Mouse (Mus musculus): ENCODE results near the gene Pcolce2. TPM values are rescaled to one million over a fixed set of nuclear protein-coding genes. Genes with fewer than 3 reads are reported as not detected.
"Not testable (repeated sequence)": the region's sequence is repeated elsewhere in the genome, so short reads cannot be mapped to it uniquely, and the experiment has no call there.

Pcolce2 gene
- 1 to 10 TPM; 2.6 to 8.6 TPM for total RNA-seq (2021)
- long read RNA-seq, experiment 1, full-length matches to known transcripts, result 7 of 7 reads
- long read RNA-seq, experiment 1, partial matches to known transcripts, result 0 of 7 reads
- long read RNA-seq, experiment 1, other reads (novel, unspliced or antisense), result 0 of 7 reads
- long read RNA-seq, experiment 2, full-length matches to known transcripts, result 6 of 7 reads
- long read RNA-seq, experiment 2, partial matches to known transcripts, result 0 of 7 reads
- long read RNA-seq, experiment 2, other reads (novel, unspliced or antisense), result 1 of 7 reads

DNA sequence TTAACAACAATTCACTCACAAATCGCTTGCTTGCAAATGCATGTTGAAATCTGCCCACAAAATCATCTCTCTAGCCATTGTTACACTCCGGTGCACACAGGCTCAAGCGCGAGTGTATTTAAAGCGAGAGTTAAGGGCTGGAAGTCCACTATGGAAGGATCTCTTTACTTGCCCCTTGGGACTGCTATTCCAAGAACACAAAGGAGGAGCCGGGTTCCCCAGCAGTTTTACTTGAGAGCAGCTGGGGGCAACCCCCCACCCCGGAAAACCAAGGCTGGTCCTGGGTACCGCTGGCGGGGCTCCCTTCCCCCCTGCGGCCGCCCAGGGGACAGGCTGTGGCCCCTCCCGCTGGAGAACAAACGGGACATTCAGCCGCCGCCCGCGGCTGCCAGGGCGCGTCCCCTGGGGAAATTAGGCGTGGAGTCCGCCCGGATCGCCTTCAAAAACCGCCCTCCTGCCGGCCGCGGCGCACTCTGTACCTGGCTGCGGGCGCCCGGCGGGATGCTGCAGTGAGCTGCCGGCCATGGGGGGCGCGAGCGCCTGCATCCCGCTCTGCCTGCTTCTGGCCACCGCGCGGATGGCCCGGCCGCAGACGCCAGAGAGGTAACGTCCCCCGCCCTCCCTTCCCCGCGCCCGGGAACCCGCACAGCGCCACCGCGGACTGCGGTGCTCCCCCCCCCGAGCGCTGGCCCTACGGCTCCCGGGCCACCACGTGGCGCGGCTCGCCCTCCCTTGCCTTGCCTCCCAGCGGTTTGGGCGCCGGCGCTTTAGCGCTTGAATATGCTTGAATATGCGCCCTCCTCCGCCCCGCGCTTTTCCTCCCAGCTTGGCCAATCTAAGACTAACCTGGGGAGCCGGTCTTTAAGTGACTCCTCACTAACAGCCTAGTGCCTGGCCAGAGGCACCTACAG is at the start of gene Pcolce2:
TSS of gene Pcolce2 (plus strand) at position 331 of the 911 bp plus-strand sequence.
- peak; percentile 3 to 31 for DNase-seq (ENCODE audit: low spot score in 2 of 2)

- DNase-seq (ENCODE audit: low spot score in 2 of 2), result no peak
Observed at GRCm38 (mm10) chr9:95588070-95588469, 49.3 kb upstream of the Pcolce2 start.

DNA sequence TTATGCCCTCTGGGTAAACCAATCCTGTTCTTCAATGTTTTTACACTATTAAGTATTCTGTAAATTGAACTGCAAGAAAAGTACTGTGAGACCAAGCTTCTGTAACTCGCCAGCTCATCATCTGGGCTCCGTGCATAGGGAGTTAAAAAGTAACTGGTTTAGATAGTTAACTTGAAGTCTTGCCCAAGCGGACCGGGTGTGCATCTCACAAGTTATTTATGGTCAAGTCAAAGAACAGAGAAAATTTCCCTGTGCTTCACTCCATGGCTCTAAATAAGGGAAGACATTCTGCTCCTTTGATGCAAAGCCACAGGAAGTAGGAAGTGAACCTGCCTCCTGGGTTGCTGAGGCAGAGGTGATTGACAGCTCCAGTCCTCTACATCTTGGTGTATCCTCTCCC is 43.1 kb upstream of the Pcolce2 start:
- DNase-seq (ENCODE audit: low spot score in 2 of 2), result no peak

DNA sequence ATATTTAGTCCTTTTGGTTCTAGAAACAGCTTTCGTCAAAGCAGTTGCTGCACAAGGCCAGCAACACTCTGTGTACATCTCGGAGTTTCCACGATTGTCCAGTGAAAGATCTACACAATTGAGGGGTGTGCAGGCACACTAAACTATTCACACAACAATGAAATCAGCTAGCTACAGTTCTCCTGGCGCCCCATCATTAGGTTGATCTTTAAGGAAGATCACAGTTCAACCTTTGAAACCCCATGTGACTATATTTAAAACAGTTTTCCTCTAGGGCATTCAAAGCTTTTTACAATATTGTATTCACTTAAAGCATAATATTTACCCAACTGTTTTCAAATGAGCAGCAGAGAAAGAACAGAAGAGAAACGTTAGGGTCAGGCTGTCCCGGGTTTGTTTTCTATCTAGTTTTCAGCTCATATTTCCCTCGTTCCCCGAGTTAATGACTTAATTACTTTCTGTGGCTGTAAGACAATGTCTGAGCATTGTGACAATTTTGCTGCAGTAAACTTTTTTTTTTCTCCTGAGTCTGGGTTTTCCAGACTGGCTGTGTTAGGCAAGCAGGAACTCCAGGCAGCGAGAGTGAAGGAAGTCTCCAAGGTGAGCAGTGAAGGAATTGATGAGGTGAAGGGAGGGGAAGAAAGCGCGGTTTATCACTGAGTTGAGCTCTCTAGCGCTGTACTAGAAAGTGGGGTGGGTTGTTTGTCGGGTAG is 39.8 kb upstream of the Pcolce2 start:
- no peak for DNase-seq (ENCODE audit: low spot score in 2 of 2)

- no peak for DNase-seq (ENCODE audit: low spot score in 2 of 2)
Observed at GRCm38 (mm10) chr9:95598179-95598721, 39.2 kb upstream of the Pcolce2 start.

GRCm38 (mm10) chr9:95599399-95599798 is 38.0 kb upstream of the Pcolce2 start:
- DNase-seq (ENCODE audit: low spot score in 2 of 2), result no peak

DNA sequence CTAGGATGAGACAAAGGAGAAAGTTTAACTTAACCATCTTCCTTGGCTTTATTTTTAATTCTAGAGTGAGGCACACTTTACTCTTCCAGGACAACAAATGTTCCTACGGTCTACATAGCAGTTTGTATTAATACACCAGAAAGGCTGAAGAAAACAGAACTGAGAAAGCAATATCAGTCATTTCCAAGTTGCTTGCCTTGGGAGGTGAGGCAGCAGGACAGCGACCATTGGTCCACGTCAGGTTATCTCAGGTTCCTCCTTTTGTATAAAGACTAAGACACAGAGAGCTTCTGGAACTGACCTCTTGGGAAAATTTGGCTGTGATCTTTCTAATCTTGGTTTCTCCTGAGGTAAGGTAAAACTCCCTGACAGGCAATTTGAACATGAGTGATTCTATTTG is 34.6 kb upstream of the Pcolce2 start:
- DNase-seq (ENCODE audit: low spot score in 2 of 2), result no peak

DNA sequence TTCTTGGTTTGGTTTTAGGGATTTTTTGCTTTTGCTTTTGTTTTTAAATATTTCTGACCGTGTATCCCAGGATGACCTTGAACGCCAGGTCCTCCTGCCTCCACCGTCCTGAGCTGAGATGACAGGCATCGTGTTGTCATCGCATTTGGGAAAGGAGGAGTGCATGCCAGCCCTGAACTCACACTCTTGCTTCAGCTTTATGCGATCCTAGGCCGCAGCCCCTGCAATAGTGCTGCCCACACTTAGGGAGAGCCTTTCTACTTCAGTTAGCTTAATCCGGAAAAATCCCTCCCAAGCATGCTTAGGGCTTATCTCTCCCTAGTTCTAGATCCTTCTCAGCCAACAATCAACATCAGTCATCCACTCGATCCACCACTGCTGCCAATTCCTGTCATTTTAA is 34.1 kb upstream of the Pcolce2 start:
- DNase-seq (ENCODE audit: low spot score in 2 of 2), result no peak

DNA sequence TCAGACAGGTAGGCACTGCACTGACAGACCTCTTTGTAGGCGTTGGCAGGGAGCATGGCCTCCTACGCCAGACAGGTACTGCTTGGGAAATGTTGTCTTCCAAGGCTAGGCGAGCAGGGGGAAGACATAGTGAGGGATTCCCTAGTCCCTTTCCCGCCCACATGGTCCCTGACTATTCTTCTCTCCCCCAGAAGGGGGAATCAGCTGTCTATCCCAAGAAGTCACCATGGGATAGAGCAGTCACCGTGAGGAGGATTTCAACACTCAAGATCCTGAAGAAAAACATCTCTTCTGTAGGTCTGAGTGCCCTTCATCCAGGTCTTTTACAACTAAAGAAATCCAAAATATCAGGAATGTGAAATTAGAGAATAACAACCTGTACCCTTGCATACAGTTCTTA is 30.2 kb upstream of the Pcolce2 start:
- no peak for DNase-seq (ENCODE audit: low spot score in 2 of 2)

DNA sequence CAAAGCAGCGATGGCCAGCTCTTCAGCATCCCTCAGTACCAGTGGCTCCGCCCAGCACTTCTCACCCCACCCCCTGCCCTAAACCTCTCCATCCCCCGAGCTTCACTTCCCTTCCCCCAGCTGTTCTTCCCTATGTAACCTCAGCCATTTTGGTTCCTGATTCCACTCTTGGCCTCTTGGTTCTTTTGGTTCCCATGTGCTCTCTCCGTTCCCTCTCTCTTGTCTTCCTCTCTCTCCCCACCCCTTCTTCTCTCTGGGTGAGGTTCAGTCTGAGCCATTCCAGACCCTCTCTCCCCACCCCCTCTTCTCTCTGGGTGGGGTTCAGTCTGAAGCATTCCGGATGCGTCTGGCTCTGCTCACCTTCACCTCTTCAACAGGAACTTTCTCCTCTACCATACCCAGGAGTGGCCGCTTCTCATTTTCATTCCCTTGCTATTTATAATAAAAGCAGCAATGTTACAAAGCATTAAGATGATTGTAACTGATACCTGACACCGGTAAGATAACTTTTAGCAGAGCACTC is 25.1 kb upstream of the Pcolce2 start:
- DNase-seq (ENCODE audit: low spot score in 2 of 2), result no peak

DNA sequence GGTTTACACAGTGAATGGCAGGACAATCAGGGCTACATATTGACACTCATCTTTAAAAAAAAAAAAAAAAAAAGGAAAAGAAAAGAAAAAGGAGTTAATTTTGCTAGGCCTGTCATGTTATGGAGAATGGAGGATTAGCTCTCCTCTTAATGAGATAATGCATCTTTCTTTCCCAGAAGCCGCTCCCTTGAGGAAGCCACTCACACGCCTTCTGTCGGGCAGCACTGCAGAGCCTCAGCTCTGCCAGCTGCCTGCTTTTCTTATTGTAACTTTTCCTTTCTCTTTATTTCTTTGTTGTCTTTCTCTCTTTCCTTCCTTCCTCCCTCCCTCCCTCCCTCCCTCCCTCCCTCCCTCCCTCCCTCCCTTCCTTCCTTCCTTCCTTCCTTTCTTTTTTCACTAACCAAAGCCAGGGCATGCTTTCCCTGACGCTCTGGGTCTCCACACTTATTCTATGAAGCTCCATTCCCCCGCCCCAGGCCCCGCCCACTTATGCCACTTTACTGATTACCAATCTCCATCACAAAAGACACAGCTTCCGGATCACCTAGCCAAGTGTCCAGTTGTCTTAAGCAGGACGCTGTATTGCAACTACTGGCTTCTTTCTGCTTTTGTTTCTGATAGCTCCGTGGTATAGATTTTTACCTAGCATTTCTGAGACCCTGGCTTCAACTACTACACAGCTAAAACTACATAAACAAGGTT is 23.8 kb upstream of the Pcolce2 start:
- DNase-seq (ENCODE audit: low spot score in 2 of 2), result no peak

DNA sequence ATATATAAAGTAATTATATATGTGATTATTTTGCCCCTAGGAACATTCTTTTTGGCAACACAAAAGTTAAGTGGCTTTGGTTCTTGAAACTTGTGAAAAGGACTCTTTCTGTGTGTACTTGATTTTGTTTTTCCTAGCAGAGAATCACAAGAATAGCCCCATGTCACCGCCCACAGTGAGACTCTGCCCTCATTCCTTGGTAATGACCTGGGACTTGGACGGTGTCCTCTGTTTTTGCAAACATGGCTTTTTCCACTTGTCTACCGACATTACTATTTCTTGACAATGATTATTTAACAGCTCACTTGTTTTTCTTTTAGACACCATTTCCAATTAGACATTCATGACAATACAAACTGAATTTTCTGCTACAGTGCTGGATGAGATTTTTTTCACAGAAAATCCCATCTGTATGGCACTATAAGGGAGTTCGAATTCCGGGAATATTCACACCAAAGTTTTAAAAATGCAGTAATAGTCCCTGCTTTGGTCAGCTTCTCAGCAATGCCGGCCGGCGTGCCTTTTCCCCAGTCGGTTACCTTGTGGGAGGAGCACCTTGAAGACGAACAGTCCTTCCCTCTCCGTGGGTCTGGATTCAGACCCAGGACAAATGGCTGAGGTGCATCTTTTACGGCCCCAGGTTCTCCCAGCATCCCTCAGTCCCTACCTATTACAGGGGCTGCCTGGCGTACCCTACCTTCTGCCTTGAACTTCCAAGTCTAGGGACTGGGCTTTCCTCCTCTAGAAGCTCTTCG is 22.4 kb upstream of the Pcolce2 start:
- no peak for DNase-seq (ENCODE audit: low spot score in 2 of 2)

GRCm38 (mm10) chr9:95615961-95616360 is 21.4 kb upstream of the Pcolce2 start:
- DNase-seq (ENCODE audit: low spot score in 2 of 2), result no peak

DNA sequence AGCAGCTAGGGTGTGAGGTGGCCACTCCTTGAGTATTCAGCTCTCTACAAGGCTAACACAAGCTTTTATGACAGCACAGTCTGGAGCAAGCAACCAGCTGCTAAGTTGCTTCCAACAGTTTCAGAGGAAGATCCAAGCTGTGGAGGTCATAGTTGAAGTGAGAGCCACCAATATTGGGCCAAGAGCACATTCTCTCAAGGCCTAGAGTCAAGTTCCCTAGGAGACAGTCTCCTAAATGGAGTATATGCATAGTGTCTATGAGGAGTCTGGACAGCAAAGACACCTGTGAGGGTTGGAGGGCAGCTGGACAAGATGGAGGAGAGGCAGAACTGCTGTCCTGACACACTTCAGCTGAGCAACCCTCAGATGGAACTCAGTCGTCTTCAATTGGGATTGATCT is 18.8 kb upstream of the Pcolce2 start:
- DNase-seq (ENCODE audit: low spot score in 2 of 2), result no peak

DNA sequence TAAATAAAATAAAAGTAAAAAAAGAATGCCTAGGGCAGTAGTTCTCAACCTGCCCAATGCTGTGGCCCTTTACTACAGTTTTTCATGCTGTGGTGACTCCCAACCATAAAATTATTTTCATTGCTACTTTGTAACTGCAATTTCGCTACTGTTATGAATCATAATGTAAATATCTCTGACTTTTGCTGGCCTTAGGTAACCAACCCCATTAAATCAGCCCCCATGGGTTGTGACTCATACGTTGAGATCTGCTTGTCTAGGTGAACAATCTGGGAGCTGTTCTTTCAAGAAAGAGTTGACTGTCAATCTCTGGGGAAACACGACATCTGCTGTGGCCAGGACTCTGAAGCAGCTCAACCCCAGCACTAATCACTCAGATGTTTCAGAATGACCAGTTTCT is 13.3 kb upstream of the Pcolce2 start:
- no peak for DNase-seq (ENCODE audit: low spot score in 2 of 2)

DNA sequence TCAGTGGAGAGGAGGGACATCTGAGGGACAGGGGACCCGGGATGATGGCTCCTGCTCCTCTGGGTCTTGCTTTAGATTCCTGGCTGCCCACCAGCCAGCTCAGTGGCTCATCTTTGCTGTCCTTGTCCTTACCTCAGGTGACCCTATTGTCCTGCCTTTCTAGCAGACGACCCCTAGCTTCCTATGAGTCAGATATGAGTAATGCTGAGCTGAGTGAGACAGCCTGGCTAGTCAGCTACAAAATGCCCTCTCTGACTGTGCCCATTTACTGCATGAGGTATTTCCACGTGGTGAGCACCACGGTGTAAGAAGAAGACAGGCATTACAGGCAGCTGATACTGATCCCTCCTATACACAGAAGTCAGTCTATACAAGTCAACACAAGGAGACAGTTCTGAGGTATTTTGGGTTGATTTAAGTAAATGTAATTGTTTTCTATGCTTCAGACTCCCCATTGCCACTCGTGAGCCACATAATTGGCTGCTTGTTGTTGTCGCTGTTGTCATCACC is 8.9 kb upstream of the Pcolce2 start:
- DNase-seq (ENCODE audit: low spot score in 2 of 2), result no peak

GRCm38 (mm10) chr9:95629561-95629960 is 7.8 kb upstream of the Pcolce2 start:
- not testable (repeated sequence) for DNase-seq (ENCODE audit: low spot score in 2 of 2)

- no peak for DNase-seq (ENCODE audit: low spot score in 2 of 2)
Observed at GRCm38 (mm10) chr9:95636395-95636794, 1.0 kb upstream of the Pcolce2 start.

DNA sequence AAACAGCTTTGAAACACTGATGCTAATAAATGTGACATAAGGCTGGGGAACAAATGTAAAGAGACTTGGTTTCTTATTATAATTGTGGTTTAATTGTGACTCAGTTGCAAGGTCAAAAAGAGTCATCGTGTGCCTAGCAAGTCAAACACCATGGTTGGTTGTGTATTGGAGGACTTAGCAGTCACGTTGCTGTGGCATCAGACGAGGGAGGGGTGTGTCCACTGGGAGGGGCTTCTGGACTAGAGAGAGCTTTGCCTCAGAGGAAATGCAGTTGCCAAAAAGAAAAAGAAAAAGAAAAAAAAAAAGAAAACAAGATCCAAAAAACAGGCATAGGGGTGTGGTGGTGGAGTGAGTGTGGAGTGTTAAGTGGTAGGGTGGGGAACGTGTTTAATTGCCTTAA is 2.5 kb downstream of the Pcolce2 start:
- no peak for DNase-seq (ENCODE audit: low spot score in 2 of 2)

GRCm38 (mm10) chr9:95645926-95646325 is 8.5 kb downstream of the Pcolce2 start:
- no peak for DNase-seq (ENCODE audit: low spot score in 2 of 2)

Data from adrenal gland, adult 18-20 months (tissue).